Mouse (Mus musculus): Measurements from ENCODE around the gene Rgs10.

The Rgs10 gene

GRCm38 (mm10) chr7:128417930-128418779, at the start of gene Rgs10:
Gene Rgs10, minus strand, starts transcription at chr7:128418758.
- peak; percentile 7 to 29 for DNase-seq (ENCODE audit: low spot score in 2 of 2)

DNA sequence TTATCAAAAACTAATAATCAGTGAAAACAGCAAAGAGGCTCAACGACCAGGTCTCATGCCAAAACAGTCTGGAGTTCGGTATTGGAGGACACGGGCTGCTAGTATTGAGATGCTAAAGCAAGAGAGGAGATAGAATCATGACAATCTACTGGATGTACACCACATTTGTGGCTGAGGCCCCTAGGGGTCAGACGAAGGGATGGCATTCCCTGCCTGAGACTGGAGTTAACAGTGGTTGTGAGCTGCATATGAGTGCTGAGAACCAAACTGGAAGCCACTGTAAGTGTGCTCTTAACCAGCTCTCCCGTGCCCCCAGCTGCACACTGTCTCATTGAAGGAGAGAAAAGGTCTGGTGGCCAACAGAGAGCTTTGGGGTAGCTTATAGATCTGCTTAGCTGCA, 43.8 kb upstream of the Rgs10 start:
- no peak for DNase-seq (ENCODE audit: low spot score in 2 of 2)

DNA sequence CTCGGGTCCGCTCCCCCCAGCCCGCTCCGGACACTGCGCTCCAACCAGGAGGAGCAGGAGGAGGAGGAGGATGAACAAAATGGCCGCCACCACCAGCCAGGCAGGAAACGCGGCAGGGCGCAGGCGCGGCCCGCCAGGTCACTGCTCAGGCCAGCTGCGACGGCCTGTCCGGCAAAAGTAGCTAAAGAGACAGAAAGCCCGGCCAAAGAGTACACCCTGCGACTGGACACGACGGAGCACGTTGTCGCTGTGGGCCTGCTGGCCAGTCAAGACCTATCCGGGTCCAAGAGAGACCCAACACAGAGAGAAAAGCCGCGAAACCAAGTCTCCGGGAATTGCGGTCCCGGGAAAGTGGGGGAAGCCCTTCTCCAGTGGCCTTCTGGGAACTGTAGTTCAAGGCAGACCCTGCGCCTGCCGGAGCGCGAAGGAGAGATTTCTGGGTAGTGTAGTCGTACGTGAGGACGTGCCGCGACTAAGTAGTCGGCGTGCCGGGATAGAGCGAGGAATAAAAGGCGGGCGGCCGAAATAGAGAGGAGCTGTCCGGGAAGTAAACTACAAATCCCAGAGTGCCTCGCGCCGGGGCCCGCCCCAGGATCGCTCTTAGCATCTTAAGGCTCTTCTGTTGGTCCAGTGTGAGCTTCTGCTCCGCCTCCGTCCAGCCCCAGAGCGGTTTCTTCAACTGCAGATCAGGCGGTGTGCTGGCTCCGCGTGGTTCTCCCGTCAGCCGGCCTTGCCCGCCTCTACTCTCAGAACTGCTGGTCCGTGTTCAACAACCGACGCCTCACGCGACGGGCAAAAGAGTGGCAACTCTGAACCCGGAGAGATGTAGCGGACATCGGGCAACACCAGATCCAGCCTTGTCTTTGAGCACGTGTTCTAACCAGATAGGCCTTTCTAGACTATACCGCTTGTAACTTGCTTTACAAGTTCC, 43.0 kb upstream of the Rgs10 start, which contains the start of gene Tial1:
Gene Tial1 (minus strand): TSS at position 433 of the 931 bp plus-strand sequence.
- peak; percentile 96 to 97 for DNase-seq (ENCODE audit: low spot score in 2 of 2)

- peak in 1 of 2 experiments; percentile 28 for DNase-seq (ENCODE audit: low spot score in 2 of 2)
These were observed 42.3 kb upstream of the Rgs10 start for GRCm38 (mm10) chr7:128460865-128461228.

GRCm38 (mm10) chr7:128460131-128460864, 41.7 kb upstream of the Rgs10 start:
- peak; percentile 19 to 43 for DNase-seq (ENCODE audit: low spot score in 2 of 2)

DNA sequence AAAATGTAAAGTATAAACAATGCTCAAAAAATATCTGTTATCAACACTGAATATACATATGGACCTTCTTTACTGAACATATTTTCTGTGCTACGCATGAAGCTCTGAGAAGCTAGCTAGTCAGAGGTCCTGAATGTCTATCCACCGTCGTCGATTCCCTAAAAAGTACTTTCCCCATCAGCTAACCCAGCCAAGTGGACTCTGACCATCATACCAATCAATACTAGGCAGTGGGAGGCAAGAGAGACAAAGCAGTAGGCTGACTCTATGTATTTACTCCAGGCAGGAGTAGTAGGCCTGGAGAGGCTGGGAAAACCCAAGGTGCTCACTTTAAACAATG, 41.2 kb upstream of the Rgs10 start:
- DNase-seq (ENCODE audit: low spot score in 2 of 2) = no peak

DNA sequence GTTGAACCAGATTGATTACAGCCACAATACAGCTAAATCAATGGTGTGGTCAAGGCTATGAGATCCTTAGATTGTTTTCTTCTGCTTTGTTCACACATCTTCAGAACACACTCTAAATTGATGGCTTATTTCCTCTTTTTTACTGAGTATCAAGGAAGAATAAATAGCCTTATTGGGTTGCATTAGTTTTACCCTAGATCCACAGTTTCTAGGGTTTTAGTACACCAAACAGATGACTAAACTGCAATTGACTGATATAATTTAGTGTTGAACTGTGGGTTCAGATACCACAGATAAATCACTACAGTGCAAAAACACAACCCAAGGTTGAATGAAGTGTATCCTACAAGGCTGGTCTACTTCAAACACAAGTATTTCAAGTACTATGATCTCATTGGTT, 39.5 kb upstream of the Rgs10 start:
- no peak for DNase-seq (ENCODE audit: low spot score in 2 of 2)

DNA sequence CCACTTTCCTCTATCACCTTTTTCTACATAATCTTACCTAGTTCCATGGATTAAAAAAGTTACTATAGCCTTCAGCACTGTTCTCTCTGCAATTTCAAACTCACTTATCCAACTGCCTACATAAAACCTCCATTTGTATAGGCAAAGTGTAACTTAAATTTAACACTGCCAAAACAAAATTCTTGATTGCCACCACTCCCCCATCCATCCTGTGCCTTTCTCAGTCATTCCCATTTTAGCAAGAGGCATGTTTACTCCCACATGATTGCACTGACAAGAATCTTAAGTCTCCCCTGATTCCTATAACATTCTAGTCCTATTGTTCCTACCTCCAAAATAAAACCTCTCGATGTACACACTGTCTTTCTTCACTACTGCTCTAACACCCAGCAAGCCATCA, 34.2 kb upstream of the Rgs10 start:
- no peak for DNase-seq (ENCODE audit: low spot score in 2 of 2)

DNA sequence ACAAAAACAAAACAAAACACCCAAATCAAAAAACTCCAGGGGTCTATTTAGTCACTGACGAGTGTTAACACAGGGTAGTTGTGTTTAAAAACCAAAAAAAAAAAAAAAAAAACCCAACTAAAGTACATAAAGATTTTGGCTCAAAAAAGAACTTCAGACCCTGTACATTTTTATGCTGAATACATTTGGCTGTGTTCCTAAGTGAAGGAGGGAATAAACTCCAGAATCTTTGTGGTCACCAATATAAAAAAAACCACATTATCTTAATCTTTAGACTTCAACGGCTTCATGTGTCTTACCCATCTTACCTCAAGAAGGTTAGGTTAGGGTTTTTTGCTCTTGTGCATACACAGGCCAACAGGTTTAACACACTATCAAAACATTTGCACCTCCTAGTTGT, 22.0 kb upstream of the Rgs10 start:
- DNase-seq (ENCODE audit: low spot score in 2 of 2) = no peak

DNA sequence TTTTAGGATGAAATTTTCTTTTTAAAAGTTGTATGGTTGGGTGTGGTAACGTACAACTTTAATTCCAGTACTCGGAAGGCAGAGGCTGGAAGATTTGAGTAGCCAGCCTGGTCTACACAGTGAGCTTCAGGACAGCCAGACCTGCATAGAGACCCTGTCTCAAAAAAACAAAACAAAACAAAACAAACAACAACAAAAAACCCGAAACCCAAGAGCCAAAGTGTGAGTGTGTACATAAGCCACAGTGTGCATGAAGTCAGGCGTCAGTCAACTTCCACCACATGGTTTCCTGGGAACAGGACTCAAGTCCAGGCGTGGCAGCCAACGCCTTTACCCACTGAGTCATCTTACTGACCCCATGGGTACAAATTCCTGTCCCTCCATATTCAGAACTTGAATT, 20.7 kb upstream of the Rgs10 start:
- DNase-seq (ENCODE audit: low spot score in 2 of 2) = no peak

- DNase-seq (ENCODE audit: low spot score in 2 of 2) = no peak
These were observed 19.6 kb upstream of the Rgs10 start for GRCm38 (mm10) chr7:128438131-128438530.

DNA sequence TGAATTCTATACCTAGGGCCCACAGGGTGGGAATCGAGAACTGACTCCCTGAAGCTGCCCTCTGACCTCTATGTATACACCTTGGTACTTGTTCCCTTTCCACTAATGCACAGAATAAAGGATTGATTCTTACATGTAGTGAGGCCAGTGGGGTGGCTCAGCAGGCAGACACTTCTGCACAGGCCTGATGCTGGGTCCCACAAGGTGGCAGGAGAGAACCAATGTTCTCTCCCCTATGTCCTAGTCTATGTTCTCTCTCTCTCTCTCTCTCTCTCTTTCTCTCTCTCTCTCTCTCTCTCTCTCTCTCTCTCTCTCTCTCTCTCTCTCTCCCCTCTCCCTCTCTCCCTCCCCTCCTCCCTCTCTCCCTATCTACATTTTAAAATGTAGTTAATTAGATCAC, 14.7 kb upstream of the Rgs10 start:
- no peak for DNase-seq (ENCODE audit: low spot score in 2 of 2)

- DNase-seq (ENCODE audit: low spot score in 2 of 2) = no peak
These were observed 14.0 kb upstream of the Rgs10 start for GRCm38 (mm10) chr7:128432574-128432973.

DNA sequence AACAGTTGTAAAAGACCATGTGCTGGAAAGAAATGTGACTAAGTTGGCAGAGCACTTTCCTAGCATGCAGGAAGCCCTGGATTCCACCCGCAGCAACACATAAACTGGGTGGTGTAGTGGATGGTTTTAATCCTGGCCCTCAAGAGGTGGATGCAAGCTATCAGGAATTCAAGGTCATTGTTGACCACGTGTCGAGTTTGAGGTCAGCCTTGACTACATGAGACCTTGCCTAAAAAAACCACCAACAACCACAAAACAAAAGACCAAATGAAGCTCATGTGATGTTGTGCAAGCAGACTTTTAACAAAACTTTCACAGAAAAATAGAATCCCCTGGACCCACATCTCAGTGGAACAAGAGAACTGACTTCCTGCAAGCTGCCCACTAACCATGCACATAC, 3.9 kb upstream of the Rgs10 start:
- DNase-seq (ENCODE audit: low spot score in 2 of 2) = no peak

- no peak for DNase-seq (ENCODE audit: low spot score in 2 of 2)
These were observed 3.1 kb upstream of the Rgs10 start for GRCm38 (mm10) chr7:128421701-128422100.

- no peak for DNase-seq (ENCODE audit: low spot score in 2 of 2)
These were observed 1.1 kb upstream of the Rgs10 start for GRCm38 (mm10) chr7:128419690-128420089.

GRCm38 (mm10) chr7:128417226-128417929, 1.2 kb downstream of the Rgs10 start:
- DNase-seq (ENCODE audit: low spot score in 2 of 2) = peak; percentile 34 to 44

DNA sequence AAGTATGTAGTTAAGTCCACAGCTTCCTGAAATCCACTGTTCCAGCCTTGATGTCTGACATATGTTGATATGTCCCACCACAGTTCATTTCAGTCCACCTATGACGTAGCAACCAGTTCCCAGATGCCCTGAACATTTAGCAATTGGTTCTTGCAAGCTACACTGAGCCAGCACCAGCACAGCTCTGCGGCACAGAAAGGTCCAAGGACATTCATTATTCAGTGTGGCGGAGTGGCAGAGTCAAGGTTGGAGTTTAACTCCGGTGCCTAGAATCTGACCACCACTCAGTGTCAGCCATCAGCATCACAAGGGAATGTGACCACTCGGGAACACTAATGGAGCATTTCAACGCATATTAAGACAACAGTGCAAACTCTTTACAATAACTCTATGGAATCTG, 1.9 kb downstream of the Rgs10 start:
- DNase-seq (ENCODE audit: low spot score in 2 of 2) = no peak

GRCm38 (mm10) chr7:128414433-128414832, 4.1 kb downstream of the Rgs10 start:
- no peak for DNase-seq (ENCODE audit: low spot score in 2 of 2)

DNA sequence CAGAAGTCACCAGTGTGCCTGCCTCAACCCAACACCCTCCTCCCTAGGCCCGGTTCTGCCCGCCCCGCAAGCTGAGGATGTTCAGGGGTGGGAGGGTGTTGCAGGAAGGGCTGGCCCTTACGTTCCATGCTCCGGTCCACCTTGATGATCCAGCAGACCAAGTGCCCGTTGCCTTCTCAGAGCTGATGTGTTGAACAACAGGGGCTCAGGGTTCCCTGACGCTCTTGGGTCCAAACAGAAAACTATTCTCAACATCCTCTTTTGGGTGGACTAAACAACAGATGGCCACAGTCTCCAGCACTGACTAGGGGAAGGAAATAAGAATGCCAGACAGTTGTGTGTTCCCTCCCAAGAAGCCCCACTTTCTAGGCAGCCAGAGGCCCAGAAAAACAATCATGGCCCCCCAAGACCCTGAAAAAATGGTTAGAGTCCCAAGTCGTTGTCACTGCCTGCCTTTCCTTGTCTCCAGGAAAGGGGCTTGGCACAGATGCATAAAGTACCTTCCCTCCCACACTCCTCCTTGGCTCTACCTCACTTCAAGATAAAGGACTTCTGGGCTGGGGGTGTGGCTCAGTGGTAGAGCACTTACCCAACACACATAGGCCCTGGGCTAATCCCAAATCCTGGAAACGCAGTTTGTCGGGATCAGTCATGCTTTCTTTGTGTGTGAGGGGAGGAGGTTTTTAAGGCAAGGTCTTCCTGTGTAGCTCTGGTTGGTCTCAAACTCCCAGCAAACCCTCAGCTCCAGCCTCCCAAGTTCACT, 6.3 kb downstream of the Rgs10 start:
- DNase-seq (ENCODE audit: low spot score in 2 of 2) = no peak

Measured in natural killer cell, adult 2 months (primary cell).